Mouse (Mus musculus): ENCODE measurements around the gene Dnase2a.

- no peak for TF ChIP-seq CTCF (IDR thresholded peaks at IDR 0.05; ENCODE audit: borderline replicate concordance, insufficient read depth, low read depth, low read length)
- TF ChIP-seq POLR2A (IDR thresholded peaks at IDR 0.05; ENCODE audit: borderline replicate concordance, insufficient read depth, low read length): no peak
Measured at GRCm38 (mm10) chr8:84930582-84930981, 22.2 kb downstream of the Dnase2a start.

Data from cerebellum, adult 2 months (tissue).